Mouse (Mus musculus): Measurements from ENCODE around the gene Maml1. TPM values are rescaled to one million over a fixed set of nuclear protein-coding genes. Genes with fewer than 3 reads are reported as not detected.

The Maml1 gene
- total RNA-seq, 2 experiments from 2014 or later = 19.2 to 20.3 TPM

- DNase-seq = no peak
- intact Hi-C loops (cut with DNase I) = no loop called here
These were observed 43.5 kb downstream of the Maml1 start for GRCm38 (mm10) chr11:50248473-50249171.

GRCm38 (mm10) chr11:50245269-50245668 is 46.8 kb downstream of the Maml1 start:
- intact Hi-C loops (cut with DNase I) = no loop called here
- no peak for DNase-seq

- intact Hi-C loops (cut with DNase I) = no loop called here
These were observed 48.2 kb downstream of the Maml1 start for GRCm38 (mm10) chr11:50243926-50244325.

GRCm38 (mm10) chr11:50240235-50240911 is 51.7 kb downstream of the Maml1 start:
- intact Hi-C loops (cut with DNase I) = no loop called here
- DNase-seq = no peak

More at GRCm38 (mm10) chr11:50243926-50244325, 48.2 kb downstream of the Maml1 start:
- DNase-seq = no peak

GRCm38 (mm10) chr11:50238821-50239791 is 53.0 kb downstream of the Maml1 start:
- intact Hi-C loops (cut with DNase I) = loop anchor here (5.0 to 10.0 kb wide), 2 partner anchors 53 to 254 kb away; partner anchors contain the start of gene Maml1
- DNase-seq = no peak

- intact Hi-C loops (cut with DNase I) = loop anchor here (5.0 to 10.0 kb wide), 2 partner anchors 54 to 254 kb away; partner anchors contain the start of gene Maml1
- DNase-seq = no peak
These were observed 53.8 kb downstream of the Maml1 start, which contains the start of gene Ltc4s for GRCm38 (mm10) chr11:50238324-50238723. Gene Ltc4s, minus strand, starts transcription at chr11:50238616.

GRCm38 (mm10) chr11:50236937-50237835 is 54.9 kb downstream of the Maml1 start:
- intact Hi-C loops (cut with DNase I) = loop anchor here (5.0 to 10.0 kb wide), 2 partner anchors 55 to 252 kb away; partner anchors contain the start of gene Maml1
- DNase-seq = no peak

GRCm38 (mm10) chr11:50236540-50236936 is 55.6 kb downstream of the Maml1 start:
- intact Hi-C loops (cut with DNase I) = loop anchor here (5.0 to 10.0 kb wide), 2 partner anchors 56 to 252 kb away; partner anchors contain the start of gene Maml1
- peak; percentile 85 to 89 for DNase-seq

DNA sequence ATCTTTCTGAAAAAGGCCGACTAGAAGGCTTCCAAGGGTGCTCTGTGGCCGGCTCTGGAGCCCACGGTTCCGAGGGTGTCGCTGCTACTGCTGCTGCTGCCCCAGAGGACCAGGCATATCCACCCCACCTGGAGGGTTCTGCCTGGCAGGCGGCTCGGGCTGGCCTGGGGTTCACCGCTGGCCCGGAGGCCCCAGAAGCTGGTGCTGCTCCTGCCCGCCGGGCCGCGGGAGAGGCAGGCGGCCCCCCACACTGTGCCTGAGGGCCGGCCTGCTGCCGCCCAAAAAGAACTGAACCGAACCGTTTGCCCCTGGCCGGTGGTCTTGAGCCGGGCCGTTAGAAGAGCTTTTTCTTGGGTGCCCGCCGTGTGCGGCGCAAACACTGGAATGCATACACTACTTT is 57.5 kb downstream of the Maml1 start:
- intact Hi-C loops (cut with DNase I) = loop anchor here (5.0 to 10.0 kb wide), 2 partner anchors 58 to 250 kb away; partner anchors contain the start of gene Maml1
- no peak for DNase-seq

GRCm38 (mm10) chr11:50233993-50234392 is 58.1 kb downstream of the Maml1 start:
- intact Hi-C loops (cut with DNase I) = loop anchor here (2.0 to 10.0 kb wide), 2 partner anchors 73 to 249 kb away; no protein-coding TSS in a partner anchor
- no peak for DNase-seq

- DNase-seq = no peak
- intact Hi-C loops (cut with DNase I) = loop anchor here (2.0 to 10.0 kb wide), 2 partner anchors 72 to 248 kb away; no protein-coding TSS in a partner anchor
These were observed 59.1 kb downstream of the Maml1 start for GRCm38 (mm10) chr11:50233022-50233421.

GRCm38 (mm10) chr11:50231411-50231810 is 60.7 kb downstream of the Maml1 start:
- intact Hi-C loops (cut with DNase I) = loop anchor here (10.0 kb wide), 1 partner anchor 247 kb away; no protein-coding TSS in a partner anchor
- DNase-seq = peak; percentile 54 to 76

DNA sequence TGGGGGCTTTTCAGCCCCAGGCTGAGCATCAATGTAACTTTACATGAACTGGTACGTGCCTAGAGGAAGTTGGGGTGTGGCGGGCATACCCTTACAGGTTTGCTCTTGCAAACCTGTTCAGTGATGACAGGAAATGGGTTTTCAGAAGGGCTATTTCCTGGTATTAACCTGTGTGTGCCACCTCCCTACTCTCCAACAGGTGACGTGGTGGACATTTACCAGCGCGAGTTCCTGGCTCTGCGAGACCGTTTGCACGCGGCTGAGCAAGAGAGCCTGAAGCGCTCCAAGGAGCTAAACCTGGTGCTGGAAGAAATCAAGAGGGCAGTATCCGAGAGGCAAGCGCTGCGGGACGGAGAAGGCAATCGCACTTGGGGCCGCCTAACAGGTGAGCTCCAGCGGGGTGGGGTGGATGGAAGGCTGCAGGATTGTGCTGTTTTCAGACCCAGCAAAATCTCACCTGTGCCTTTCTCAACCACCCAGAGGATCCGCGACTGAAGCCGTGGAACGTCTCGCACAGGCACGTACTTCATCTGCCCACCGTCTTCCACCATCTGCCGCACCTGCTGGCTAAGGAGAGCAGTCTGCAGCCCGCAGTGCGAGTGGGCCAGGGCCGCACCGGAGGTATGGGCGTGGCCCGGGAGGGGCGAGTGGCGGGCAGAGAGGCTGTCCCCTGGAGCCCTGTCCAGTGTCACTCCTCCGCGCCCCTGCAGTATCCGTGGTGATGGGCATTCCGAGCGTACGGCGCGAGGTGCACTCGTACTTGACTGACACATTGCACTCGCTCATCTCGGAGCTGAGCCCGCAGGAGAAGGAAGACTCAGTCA is 61.4 kb downstream of the Maml1 start:
- no peak for DNase-seq
- intact Hi-C loops (cut with DNase I) = loop anchor here (10.0 kb wide), 1 partner anchor 246 kb away; no protein-coding TSS in a partner anchor

- peak; percentile 56 to 69 for DNase-seq
- intact Hi-C loops (cut with DNase I) = no loop called here
These were observed 62.7 kb downstream of the Maml1 start for GRCm38 (mm10) chr11:50229252-50229910.

DNA sequence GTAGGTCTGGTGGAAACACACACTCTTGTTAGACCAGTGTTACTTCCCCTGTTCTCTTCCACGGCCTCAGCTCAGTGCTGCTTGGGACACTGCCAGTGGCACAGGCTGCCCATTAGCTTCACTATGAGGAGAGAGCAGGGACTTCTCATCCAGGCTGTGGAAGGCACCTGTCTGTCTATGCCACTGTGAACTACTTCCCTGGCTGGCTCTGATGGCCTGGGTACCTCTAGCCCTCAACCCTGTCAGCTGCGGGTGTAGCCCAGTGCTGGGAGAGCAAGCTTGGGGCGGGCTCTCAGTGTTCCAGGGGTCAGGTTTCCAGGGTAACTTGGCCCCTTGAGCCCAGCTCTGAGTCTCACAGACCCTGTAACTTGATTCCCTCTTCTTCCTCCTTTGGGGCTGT is 63.3 kb downstream of the Maml1 start:
- intact Hi-C loops (cut with DNase I) = no loop called here
- no peak for DNase-seq

DNA sequence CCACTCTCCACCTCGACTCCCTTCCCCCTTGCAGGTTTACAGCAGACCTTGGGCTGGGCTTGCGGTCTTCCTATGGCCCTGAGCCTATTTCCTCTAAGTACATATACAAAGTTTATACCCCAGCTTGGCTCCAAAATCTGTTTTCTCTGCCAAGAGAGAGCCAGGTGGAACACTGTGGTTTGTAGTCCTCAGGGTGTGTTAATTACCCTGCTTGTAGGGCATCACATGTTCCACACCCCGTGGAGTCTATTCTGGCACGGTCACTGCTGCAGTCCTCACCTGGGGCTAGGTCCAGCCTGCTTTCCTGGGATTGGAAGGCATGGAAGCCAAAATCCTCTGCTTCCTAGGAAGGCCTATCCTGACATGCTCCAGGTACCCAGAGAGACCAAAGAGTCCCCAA is 64.4 kb downstream of the Maml1 start:
- no peak for DNase-seq
- intact Hi-C loops (cut with DNase I) = no loop called here

GRCm38 (mm10) chr11:50227226-50227625 is 64.9 kb downstream of the Maml1 start:
- peak in 1 of 2 experiments; percentile 54 for DNase-seq
- intact Hi-C loops (cut with DNase I) = no loop called here

- no peak for DNase-seq
- intact Hi-C loops (cut with DNase I) = no loop called here
These were observed 65.7 kb downstream of the Maml1 start for GRCm38 (mm10) chr11:50226406-50226805.
